Mouse (Mus musculus) C2C12 (cell line): ENCODE data around the gene Pik3c2g. TPM values are rescaled to one million over a fixed set of nuclear protein-coding genes. Genes with fewer than 3 reads are reported as not detected.
"Not testable (repeated sequence)": the region's sequence is repeated elsewhere in the genome, so short reads cannot be mapped to it uniquely, and the experiment has no call there.

Experiments used
- H3K27me3 ChIP-seq: one replicate; pipeline ENCODE4 v1.6.1; 2011; ENCODE audit not compliant: control insufficient read depth, insufficient read depth, insufficient read length
- H3K36me3 ChIP-seq: one replicate; pipeline ENCODE4 v1.6.1; 2011; ENCODE audit not compliant: control insufficient read depth, insufficient read depth
- H3K4me3 ChIP-seq: one replicate; pipeline ENCODE4 v1.5.1; 2011; ENCODE audit warnings: mild to moderate bottlenecking, control low read depth; ENCODE audit not compliant: poor library complexity, insufficient read depth, severe bottlenecking
- H3K79me2 ChIP-seq: one replicate; pipeline ENCODE4 v1.6.1; 2011; ENCODE audit not compliant: control insufficient read depth, insufficient read depth
- H3K79me3 ChIP-seq: one replicate; pipeline ENCODE4 v1.6.1; 2011; ENCODE audit warnings: low read depth, control low read depth
- H3ac ChIP-seq: one replicate; pipeline ENCODE3; 2011; ENCODE audit warnings: low read depth; ENCODE audit not compliant: control insufficient read depth, insufficient read length
- CEBPB ChIP-seq: IDR thresholded peaks from one replicate; pipeline ENCODE4 v1.6.1; 2011; ENCODE audit warnings: low read depth, mild to moderate bottlenecking, control low read depth, moderate library complexity
- CTCF ChIP-seq: IDR thresholded peaks from one replicate; pipeline ENCODE4 v1.5.1; 2011; ENCODE audit not compliant: control insufficient read depth, insufficient read depth, insufficient read length
- FOSL1 ChIP-seq: IDR thresholded peaks from one replicate; pipeline ENCODE4 v1.8.0; 2011; ENCODE audit warnings: mild to moderate bottlenecking, low read length; ENCODE audit not compliant: poor library complexity, insufficient read depth, severe bottlenecking
- MAX ChIP-seq: IDR thresholded peaks from one replicate; pipeline ENCODE4 v1.6.1; 2011; ENCODE audit warnings: mild to moderate bottlenecking, control low read depth
- MYOD1 ChIP-seq: IDR thresholded peaks from one replicate; pipeline ENCODE4 v1.6.1; 2011; ENCODE audit warnings: low read depth; ENCODE audit not compliant: control insufficient read depth, insufficient read length
- MYOG ChIP-seq: IDR thresholded peaks from one replicate; pipeline ENCODE4 v1.6.1; 2011; ENCODE audit not compliant: control insufficient read depth, insufficient read length; ENCODE audit errors: extremely low read depth
- USF1 ChIP-seq: IDR thresholded peaks from one replicate; pipeline ENCODE4 v1.6.1; 2011; ENCODE audit warnings: low read depth, mild to moderate bottlenecking, control low read depth, moderate library complexity
- polyA plus RNA-seq: library from polyadenylated mRNA; unstranded; fragments of >200 nt; fragmentation: generic; extraction: Trizol; gene quantifications from one replicate; pipeline ENCODE4 v1.2.1, GENCODE M21; 2012; ENCODE audit warnings: missing spikeins

Gene Pik3c2g
- polyA plus RNA-seq, 1 experiment, result not detected

- H3K79me3 ChIP-seq, result no peaks in the 10 kb centered on the region
- no peaks in the 10 kb centered on the region for H3K36me3 ChIP-seq
- no peaks in the 10 kb centered on the region for H3K27me3 ChIP-seq
- H3K4me3 ChIP-seq, result no peak overlapping the region
- TF ChIP-seq CEBPB, result no peak
- no peak for TF ChIP-seq USF1
- no peak for TF ChIP-seq MYOD1
- TF ChIP-seq CTCF, result no peak
- H3ac ChIP-seq, result no peak overlapping the region
- no peaks in the 10 kb centered on the region for H3K79me2 ChIP-seq
Observed at GRCm38 (mm10) chr6:139928766-139929165, 341.7 kb downstream of the Pik3c2g start.

GRCm38 (mm10) chr6:139934861-139935260, 347.8 kb downstream of the Pik3c2g start:
- Histone ChIP-seq H3K79me3 (no peaks in the 10 kb centered on the region), H3K4me3 (no peak overlapping the region), H3K27me3 (no peaks in the 10 kb centered on the region), H3K36me3 (no peaks in the 10 kb centered on the region), H3ac (no peak overlapping the region), H3K79me2 (no peaks in the 10 kb centered on the region)
- TF ChIP-seq USF1 (no peak), MYOG (no peak), FOSL1 (no peak), MYOD1 (no peak), CTCF (no peak)

GRCm38 (mm10) chr6:139937581-139937980, 350.6 kb downstream of the Pik3c2g start:
- not testable (repeated sequence) for H3K79me2 ChIP-seq, H3K79me3 ChIP-seq, H3K27me3 ChIP-seq, H3ac ChIP-seq, H3K36me3 ChIP-seq, H3K4me3 ChIP-seq

GRCm38 (mm10) chr6:139947106-139947879, 360.3 kb downstream of the Pik3c2g start:
- H3K4me3 ChIP-seq, result no peak overlapping the region
- TF ChIP-seq CTCF, result no peak
- no peak for TF ChIP-seq USF1
- TF ChIP-seq FOSL1, result no peak
- H3K27me3 ChIP-seq, result no peaks in the 10 kb centered on the region
- H3K79me3 ChIP-seq, result no peaks in the 10 kb centered on the region
- H3K36me3 ChIP-seq, result no peaks in the 10 kb centered on the region
- no peaks in the 10 kb centered on the region for H3K79me2 ChIP-seq
- H3ac ChIP-seq, result no peak overlapping the region

GRCm38 (mm10) chr6:139953596-139953995, 366.6 kb downstream of the Pik3c2g start:
- H3ac ChIP-seq, result no peak overlapping the region
- H3K4me3 ChIP-seq, result no peak overlapping the region
- H3K79me3 ChIP-seq, result no peaks in the 10 kb centered on the region
- no peaks in the 10 kb centered on the region for H3K27me3 ChIP-seq
- no peaks in the 10 kb centered on the region for H3K79me2 ChIP-seq
- TF ChIP-seq FOSL1, result no peak
- TF ChIP-seq CEBPB, result no peak
- TF ChIP-seq MAX, result no peak
- TF ChIP-seq MYOG, result no peak
- TF ChIP-seq MYOD1, result no peak
- no peak for TF ChIP-seq CTCF
- TF ChIP-seq USF1, result no peak
- no peaks in the 10 kb centered on the region for H3K36me3 ChIP-seq

- no peaks in the 10 kb centered on the region for H3K79me3 ChIP-seq
- H3ac ChIP-seq, result no peak overlapping the region
- TF ChIP-seq CTCF (no peak), MYOD1 (no peak), CEBPB (no peak), FOSL1 (no peak), MYOG (no peak)
- H3K4me3 ChIP-seq, result no peak overlapping the region
- H3K36me3 ChIP-seq, result no peaks in the 10 kb centered on the region
- H3K27me3 ChIP-seq, result no peaks in the 10 kb centered on the region
- H3K79me2 ChIP-seq, result no peaks in the 10 kb centered on the region
Observed at GRCm38 (mm10) chr6:139957531-139958241, 370.7 kb downstream of the Pik3c2g start.
